Mouse (Mus musculus) embryonic facial prominence, embryonic 14.5 days (tissue): Measurements from ENCODE around the gene Ambra1. TPM values are rescaled to one million over a fixed set of nuclear protein-coding genes. Genes with fewer than 3 reads are reported as not detected.

Experiments used
- ATAC-seq: fragments of 200-750 bp; cut with Nextera tagmentation; 2 replicates; pipeline ENCODE4 v1.8.0; 2017; ENCODE audit warnings: low read depth, moderate number of reproducible peaks, moderate TSS enrichment
- DNase-seq: peaks from one replicate; pipeline ENCODE4 v3.0.0-alpha.2; 2015; ENCODE audit warnings: low spot score
- H3K27ac ChIP-seq: fragments of 300-500 bp; sonication (generic); replicated peaks from 2 replicates; pipeline ENCODE4 v1.5.1; 2014; ENCODE audit warnings: low read depth, mild to moderate bottlenecking, low read length, moderate library complexity
- H3K27me3 ChIP-seq: fragments of 300-500 bp; sonication (generic); replicated peaks from 2 replicates; pipeline ENCODE4 v1.6.1; 2014; ENCODE audit warnings: low read length; ENCODE audit not compliant: control insufficient read depth, insufficient read depth
- H3K36me3 ChIP-seq: fragments of 300-500 bp; sonication (generic); 2 replicates; pipeline ENCODE4 v1.6.1; 2014; ENCODE audit warnings: low read length, mixed read lengths; ENCODE audit not compliant: control insufficient read depth, insufficient read depth
- H3K4me1 ChIP-seq: fragments of 300-500 bp; sonication (generic); 2 replicates; pipeline ENCODE4 v1.6.1; 2014; ENCODE audit warnings: antibody characterized with exemption, low read length; ENCODE audit not compliant: control insufficient read depth, insufficient read depth
- H3K4me2 ChIP-seq: fragments of 300-500 bp; sonication (generic); 2 replicates; pipeline ENCODE4 v1.6.1; 2014; ENCODE audit warnings: low read depth, mild to moderate bottlenecking, low read length, moderate library complexity, mixed read lengths
- H3K4me3 ChIP-seq: fragments of 300-500 bp; sonication (generic); 2 replicates; pipeline ENCODE4 v1.5.1; 2014; ENCODE audit warnings: low read depth, mild to moderate bottlenecking, low read length
- H3K9ac ChIP-seq: fragments of 300-500 bp; sonication (generic); 2 replicates; pipeline ENCODE4 v1.6.1; 2014; ENCODE audit warnings: low read depth, mild to moderate bottlenecking, low read length, moderate library complexity, mixed read lengths
- H3K9me3 ChIP-seq: fragments of 300-500 bp; sonication (generic); 2 replicates; pipeline ENCODE4 v1.6.1; 2016; ENCODE audit warnings: low read length; ENCODE audit not compliant: control insufficient read depth
- WGBS: fragments of 180-500 bp; shearing (Covaris S2); extraction: QIAGEN DNeasy Blood & Tissue Kit; methylation state at CpG from one replicate; pipeline ENCODE4 v1.1.7; 2014; 5-methylcytosine and 5-hydroxymethylcytosine counted together
- polyA plus RNA-seq: library from polyadenylated mRNA; unstranded; fragments of >200 nt; fragmentation: Nextera tagmentation; extraction: Ambion mirVana; gene quantifications from 2 replicates; pipeline ENCODE4 v1.2.1, GENCODE M21; 2014

Gene Ambra1
- polyA plus RNA-seq, 1 experiment from 2014 or later: 15.3 TPM

DNA sequence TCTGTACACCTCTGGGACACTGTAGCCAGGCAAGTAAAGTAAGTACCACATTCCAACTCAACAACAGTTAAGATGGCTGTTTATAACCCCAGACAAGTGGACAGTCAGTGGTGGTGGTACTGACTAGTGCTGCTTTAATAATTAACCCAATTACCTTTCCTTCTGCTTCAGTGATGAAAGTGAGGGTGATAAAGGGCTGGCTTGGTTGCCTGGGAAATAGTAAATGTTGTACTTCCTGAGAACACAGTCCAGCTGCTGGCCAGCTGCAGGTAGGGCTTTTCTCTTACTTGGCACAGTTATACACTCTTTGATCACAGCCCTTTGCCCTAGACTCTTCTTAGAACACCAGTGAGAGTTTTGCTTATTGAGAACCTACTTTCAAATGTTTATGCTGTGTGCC, 102.3 kb downstream of the Ambra1 start:
- H3K9ac ChIP-seq: no peak overlapping the region
- no peaks in the 10 kb centered on the region for H3K4me1 ChIP-seq
- no peaks in the 10 kb centered on the region for H3K9me3 ChIP-seq
- no peak overlapping the region for H3K4me2 ChIP-seq
- no peaks in the 10 kb centered on the region for H3K36me3 ChIP-seq
- no peak for ATAC-seq
- no peak overlapping the region for H3K27ac ChIP-seq
- DNase-seq: no peak
- H3K4me3 ChIP-seq: no peak overlapping the region
- H3K27me3 ChIP-seq: no peaks in the 10 kb centered on the region

- Histone ChIP-seq H3K4me3 (no peak overlapping the region), H3K4me1 (no peaks in the 10 kb centered on the region), H3K9me3 (no peaks in the 10 kb centered on the region), H3K9ac (no peak overlapping the region), H3K27ac (no peak overlapping the region), H3K4me2 (no peak overlapping the region), H3K27me3 (no peaks in the 10 kb centered on the region), H3K36me3 (no peaks in the 10 kb centered on the region)
- DNase-seq: no peak
- ATAC-seq: no peak
- WGBS: 48% methylated on average over 1 of the region's 1 CpGs
Observed at GRCm38 (mm10) chr2:91834272-91834671, 104.3 kb downstream of the Ambra1 start.

- DNase-seq (no peak), ATAC-seq (no peak)
- H3K4me2 ChIP-seq: no peak overlapping the region
- no peaks in the 10 kb centered on the region for H3K36me3 ChIP-seq
- H3K27ac ChIP-seq: no peak overlapping the region
- H3K27me3 ChIP-seq: no peaks in the 10 kb centered on the region
- 86% methylated on average over 1 of the region's 1 CpGs for WGBS
- no peaks in the 10 kb centered on the region for H3K4me1 ChIP-seq
- no peak overlapping the region for H3K4me3 ChIP-seq
- no peaks in the 10 kb centered on the region for H3K9me3 ChIP-seq
- no peak overlapping the region for H3K9ac ChIP-seq
Observed at GRCm38 (mm10) chr2:91835031-91835430, 105.1 kb downstream of the Ambra1 start.

- H3K4me3 ChIP-seq: no peak overlapping the region
- no peak overlapping the region for H3K27ac ChIP-seq
- no peaks in the 10 kb centered on the region for H3K27me3 ChIP-seq
- DNase-seq: no peak
- no peak overlapping the region for H3K9ac ChIP-seq
- WGBS: 81% methylated on average over 3 of the region's 3 CpGs
- H3K4me1 ChIP-seq: no peaks in the 10 kb centered on the region
- H3K9me3 ChIP-seq: no peaks in the 10 kb centered on the region
- no peak overlapping the region for H3K4me2 ChIP-seq
- H3K36me3 ChIP-seq: no peaks in the 10 kb centered on the region
- ATAC-seq: no peak
Observed at GRCm38 (mm10) chr2:91835631-91836030, 105.7 kb downstream of the Ambra1 start.

- WGBS: 71% methylated on average over 1 of the region's 1 CpGs
- no peaks in the 10 kb centered on the region for H3K9me3 ChIP-seq
- no peaks in the 10 kb centered on the region for H3K4me1 ChIP-seq
- H3K4me3 ChIP-seq: no peak overlapping the region
- H3K4me2 ChIP-seq: no peak overlapping the region
- H3K9ac ChIP-seq: no peak overlapping the region
- H3K27me3 ChIP-seq: no peaks in the 10 kb centered on the region
- no peak overlapping the region for H3K27ac ChIP-seq
- DNase-seq (no peak), ATAC-seq (no peak)
- 0 out of 2 replicates have a peak, but pooled peaks cover 4% of the 10 kb centered on the region for H3K36me3 ChIP-seq
Observed at GRCm38 (mm10) chr2:91844085-91844484, 114.2 kb downstream of the Ambra1 start.

DNA sequence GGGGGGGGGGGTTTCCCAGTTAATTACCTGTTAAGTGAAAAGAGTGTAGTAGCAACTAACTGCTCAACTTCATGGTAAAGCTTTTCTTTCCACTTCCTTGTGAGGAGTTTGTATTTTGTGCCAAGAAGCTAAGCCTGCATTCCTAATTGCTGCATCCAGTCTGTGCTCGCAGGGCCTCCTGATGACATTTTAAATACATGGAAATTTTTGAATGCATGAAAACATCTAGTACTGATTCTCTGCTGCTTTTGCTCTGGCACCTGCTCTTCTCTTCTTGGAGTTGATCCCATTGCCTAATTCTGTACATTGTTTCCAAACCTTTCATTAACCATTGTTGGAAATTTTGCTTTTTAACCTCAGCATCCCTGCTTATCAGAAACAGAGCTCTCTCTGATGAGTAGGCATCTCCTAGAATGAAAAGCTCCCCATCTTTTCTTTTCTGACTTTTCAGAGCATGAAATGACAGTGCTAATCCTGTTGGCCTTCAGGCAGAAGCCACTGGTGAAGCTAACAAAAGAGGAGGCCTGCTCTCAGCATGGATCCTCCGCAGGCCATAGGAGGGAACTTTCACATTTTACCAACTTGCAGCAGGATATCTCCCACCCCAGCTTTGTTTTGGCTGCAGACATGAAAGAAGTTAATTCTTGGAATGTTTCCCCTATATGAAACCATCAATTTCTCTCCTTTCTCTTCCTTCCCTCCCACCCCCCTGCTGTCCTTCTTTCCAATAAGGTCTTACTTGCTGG, 122.7 kb downstream of the Ambra1 start:
- 45% methylated on average over 2 of the region's 2 CpGs for WGBS
- H3K4me3 ChIP-seq: no peak overlapping the region
- DNase-seq: peak; percentile 62

GRCm38 (mm10) chr2:91854575-91854974, 124.6 kb downstream of the Ambra1 start:
- Histone ChIP-seq H3K9me3 (no peaks in the 10 kb centered on the region), H3K4me3 (no peak overlapping the region), H3K27me3 (no peaks in the 10 kb centered on the region), H3K4me2 (no peak overlapping the region), H3K4me1 (no peaks in the 10 kb centered on the region), H3K36me3 (no peaks in the 10 kb centered on the region), H3K9ac (no peak overlapping the region), H3K27ac (no peak overlapping the region)
- WGBS: 74% methylated on average over 6 of the region's 6 CpGs
- no peak for DNase-seq
- ATAC-seq: no peak

More for the DNA sequence above, 122.7 kb downstream of the Ambra1 start:
- no peaks in the 10 kb centered on the region for H3K9me3 ChIP-seq
- no peaks in the 10 kb centered on the region for H3K4me1 ChIP-seq
- no peak overlapping the region for H3K27ac ChIP-seq
- no peak overlapping the region for H3K9ac ChIP-seq
- no peak for ATAC-seq
- H3K27me3 ChIP-seq: no peaks in the 10 kb centered on the region
- no peaks in the 10 kb centered on the region for H3K36me3 ChIP-seq
- H3K4me2 ChIP-seq: no peak overlapping the region

GRCm38 (mm10) chr2:91856958-91857357, 127.0 kb downstream of the Ambra1 start:
- ATAC-seq (no peak), DNase-seq (no peak)
- no peaks in the 10 kb centered on the region for H3K36me3 ChIP-seq
- no peak overlapping the region for H3K27ac ChIP-seq
- H3K9ac ChIP-seq: no peak overlapping the region
- WGBS: 86% methylated on average over 3 of the region's 3 CpGs
- no peaks in the 10 kb centered on the region for H3K9me3 ChIP-seq
- H3K4me2 ChIP-seq: no peak overlapping the region
- H3K27me3 ChIP-seq: no peaks in the 10 kb centered on the region
- no peaks in the 10 kb centered on the region for H3K4me1 ChIP-seq
- H3K4me3 ChIP-seq: no peak overlapping the region

DNA sequence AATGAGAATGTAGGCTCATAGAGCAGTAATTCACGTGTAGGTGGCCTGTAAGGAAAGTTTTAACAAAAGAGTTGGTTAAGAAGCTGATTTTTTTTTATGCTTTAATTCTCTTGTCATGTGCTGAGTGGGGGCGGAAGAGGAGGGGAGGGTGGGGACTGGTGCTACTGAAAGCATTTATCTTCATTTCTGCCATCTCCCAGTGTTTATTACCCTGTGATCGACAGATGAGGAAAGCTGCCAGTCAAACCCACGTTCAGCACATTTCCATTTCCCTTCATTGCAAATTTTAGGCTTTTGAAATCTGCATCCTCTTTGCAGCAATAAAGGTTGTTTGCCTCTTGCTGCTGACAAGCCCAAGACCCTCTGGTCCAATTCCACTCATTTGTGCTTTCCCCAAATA, 129.5 kb downstream of the Ambra1 start:
- DNase-seq (no peak), ATAC-seq (no peak)
- H3K4me1 ChIP-seq: no peaks in the 10 kb centered on the region

More for the DNA sequence above, 129.5 kb downstream of the Ambra1 start:
- no peak overlapping the region for H3K27ac ChIP-seq
- H3K9ac ChIP-seq: no peak overlapping the region
- no peaks in the 10 kb centered on the region for H3K9me3 ChIP-seq
- no peak overlapping the region for H3K4me2 ChIP-seq
- no peaks in the 10 kb centered on the region for H3K36me3 ChIP-seq
- H3K27me3 ChIP-seq: no peaks in the 10 kb centered on the region
- WGBS: 71% methylated on average over 4 of the region's 4 CpGs
- H3K4me3 ChIP-seq: no peak overlapping the region
